8 mouse cellular contexts compared by ENCODE assay signal in genomic region chr11:69038173-69038572, GRCm38 (mm10). TPM values are rescaled to one million over a fixed set of nuclear protein-coding genes. Genes with fewer than 3 reads are reported as not detected.
DNase-seq lines count a peak whose midpoint lies in the region; ATAC-seq and TF ChIP-seq lines count a peak whose summit lies in the region.

No protein-coding gene starts in this region.

- H3K4me3 ChIP-seq in kidney, embryonic 15.5 days (replicated peaks) = peak overlapping the region; percentile 82; the same call in 1 of the 2 replicates
- no peak overlapping the region for H3K4me3 ChIP-seq in embryonic facial prominence, embryonic 12.5 days
- H3K4me3 ChIP-seq in midbrain, embryonic 11.5 days (ENCODE audit: low read depth, low read length) = no peak overlapping the region
- no peak overlapping the region for H3K4me3 ChIP-seq in thymus, adult 2 months (ENCODE audit: control insufficient read depth, insufficient read depth, low read length)

- H3K9ac ChIP-seq in kidney, embryonic 15.5 days = no peak overlapping the region
- H3K9ac ChIP-seq in embryonic facial prominence, embryonic 12.5 days = no peak overlapping the region
- H3K9ac ChIP-seq in midbrain, embryonic 11.5 days (ENCODE audit: low read length) = no peak overlapping the region

- TF ChIP-seq CTCF in thymus, adult 2 months (IDR thresholded peaks at IDR 0.05; ENCODE audit: borderline replicate concordance, control insufficient read depth, extremely low read depth, insufficient read depth, low read length, poor library complexity) = no peak

- peaks cover 29% of the 10 kb centered on the region for H3K36me3 ChIP-seq in kidney, embryonic 15.5 days
- H3K36me3 ChIP-seq in embryonic facial prominence, embryonic 12.5 days = peaks cover 29% of the 10 kb centered on the region
- peaks cover 5% of the 10 kb centered on the region; the same call in 1 of the 2 replicates for H3K36me3 ChIP-seq in midbrain, embryonic 11.5 days (ENCODE audit: control insufficient read depth, insufficient read depth, low read length)
- no peaks in the 10 kb centered on the region for H3K36me3 ChIP-seq in thymus, adult 2 months (ENCODE audit: control insufficient read depth, insufficient read depth, low read length)

- 66% methylated on average over 5 of the region's 5 CpGs for WGBS in kidney, embryonic 15.5 days
- 65% methylated on average over 5 of the region's 5 CpGs for WGBS in embryonic facial prominence, embryonic 12.5 days
- WGBS in midbrain, embryonic 11.5 days = 75% methylated on average over 5 of the region's 5 CpGs
- 91% methylated on average over 5 of the region's 5 CpGs for WGBS in thymus, adult 2 months

- no peaks in the 10 kb centered on the region for H3K9me3 ChIP-seq in kidney, embryonic 15.5 days (replicated peaks)
- no peaks in the 10 kb centered on the region for H3K9me3 ChIP-seq in embryonic facial prominence, embryonic 12.5 days
- H3K9me3 ChIP-seq in midbrain, embryonic 11.5 days (ENCODE audit: control insufficient read depth, low read length) = no peaks in the 10 kb centered on the region

- H3K27me3 ChIP-seq in kidney, embryonic 15.5 days = no peaks in the 10 kb centered on the region
- H3K27me3 ChIP-seq in embryonic facial prominence, embryonic 12.5 days = no peaks in the 10 kb centered on the region
- no peaks in the 10 kb centered on the region for H3K27me3 ChIP-seq in midbrain, embryonic 11.5 days (ENCODE audit: control insufficient read depth, insufficient read depth, low read length)
- no peaks in the 10 kb centered on the region for H3K27me3 ChIP-seq in thymus, adult 2 months (ENCODE audit: control insufficient read depth, insufficient read depth, low read length)

- peak; percentile 56 for DNase-seq in cerebellum, adult 9-11 months
- no peak for DNase-seq in cerebellum, adult 9-10 months
- no peak for DNase-seq in kidney, adult 18-20 months
- peak; percentile 88 for DNase-seq in midbrain, embryonic 11.5 days (ENCODE audit: low spot score, missing footprints)
- DNase-seq in thymus, adult 2 months = no peak

- TF ChIP-seq POLR2A in thymus, adult 2 months (IDR thresholded peaks at IDR 0.05; ENCODE audit: control insufficient read depth, extremely low read depth, insufficient read depth, low read length, poor library complexity) = no peak

- peak overlapping the region; percentile 65 for H3K4me2 ChIP-seq in kidney, embryonic 15.5 days
- 0 out of 2 replicates have a peak overlapping the region, but pooled peaks have one; percentile 47 for H3K4me2 ChIP-seq in embryonic facial prominence, embryonic 12.5 days (replicated peaks)
- peak overlapping the region; percentile 10; the same call in 1 of the 2 replicates for H3K4me2 ChIP-seq in midbrain, embryonic 11.5 days

- H3K4me1 ChIP-seq in kidney, embryonic 15.5 days = peaks cover 32% of the 10 kb centered on the region
- peaks cover 27% of the 10 kb centered on the region for H3K4me1 ChIP-seq in embryonic facial prominence, embryonic 12.5 days
- peaks cover 21% of the 10 kb centered on the region for H3K4me1 ChIP-seq in midbrain, embryonic 11.5 days (ENCODE audit: control insufficient read depth, insufficient read depth, low read length)
- H3K4me1 ChIP-seq in thymus, adult 2 months (replicated peaks; ENCODE audit: control insufficient read depth, insufficient read depth, low read length) = peaks cover 19% of the 10 kb centered on the region

- H3K27ac ChIP-seq in kidney, embryonic 15.5 days = no peak overlapping the region
- H3K27ac ChIP-seq in embryonic facial prominence, embryonic 12.5 days = no peak overlapping the region
- H3K27ac ChIP-seq in midbrain, embryonic 11.5 days (ENCODE audit: low read depth, low read length) = no peak overlapping the region
- no peak overlapping the region for H3K27ac ChIP-seq in thymus, adult 2 months (ENCODE audit: control insufficient read depth, insufficient read depth, low read length)

- no peak for ATAC-seq in kidney, embryonic 15.5 days (replicated peaks; ENCODE audit: low FRiP score)
- ATAC-seq in embryonic facial prominence, embryonic 12.5 days (ENCODE audit: insufficient number of reproducible peaks, insufficient read depth, low FRiP score, low TSS enrichment) = no peak
- no peak for ATAC-seq in midbrain, embryonic 11.5 days (ENCODE audit: low FRiP score)
- no peak for ATAC-seq in activated CD4-positive, CD25-positive, alpha-beta regulatory T cell, adult 4 months

RNA-seq across cellular contexts. Expression of gene Aurkb, which starts 7.3 kb away (rescaled TPM):
- polyA plus RNA-seq in kidney, embryonic 15.5 days (2015; fragmentation: Nextera tagmentation; extraction: Ambion mirVana) = 164 and 175 TPM in 2 replicates
- polyA plus RNA-seq in embryonic facial prominence, embryonic 12.5 days (2016; fragmentation: Nextera tagmentation; extraction: Ambion mirVana) = 148 and 152 TPM in 2 replicates
- polyA plus RNA-seq in midbrain, embryonic 11.5 days (2014; fragmentation: Nextera tagmentation; extraction: Ambion mirVana) = 169 and 171 TPM in 2 replicates
- 10 to 100 TPM; 24.3 to 33.5 TPM for polyA plus RNA-seq in activated CD4-positive, CD25-positive, alpha-beta regulatory T cell, adult 4 months (2017; shearing (Covaris generic))
- 192 and 276 TPM in 2 replicates for polyA plus RNA-seq in thymus, adult 2 months (2012; rRNA removed)

RNA-seq across cellular contexts. Expression of gene Borcs6, which starts 21.3 kb away (rescaled TPM):
- polyA plus RNA-seq in kidney, embryonic 15.5 days (2015; fragmentation: Nextera tagmentation; extraction: Ambion mirVana) = 7.4 and 8.7 TPM in 2 replicates
- polyA plus RNA-seq in embryonic facial prominence, embryonic 12.5 days (2016; fragmentation: Nextera tagmentation; extraction: Ambion mirVana) = 12.3 and 12.6 TPM in 2 replicates
- 8.8 and 9.8 TPM in 2 replicates for polyA plus RNA-seq in midbrain, embryonic 11.5 days (2014; fragmentation: Nextera tagmentation; extraction: Ambion mirVana)
- 1 to 10 TPM; 2.1 to 2.4 TPM for polyA plus RNA-seq in activated CD4-positive, CD25-positive, alpha-beta regulatory T cell, adult 4 months (2017; shearing (Covaris generic))
- polyA plus RNA-seq in thymus, adult 2 months (2012; rRNA removed) = 18.0 TPM in 2 replicates

RNA-seq across cellular contexts. Expression of gene Ctc1, which starts 22.5 kb away (rescaled TPM):
- 50.6 and 72.7 TPM in 2 replicates for polyA plus RNA-seq in kidney, embryonic 15.5 days (2015; fragmentation: Nextera tagmentation; extraction: Ambion mirVana)
- 71.0 and 75.2 TPM in 2 replicates for polyA plus RNA-seq in embryonic facial prominence, embryonic 12.5 days (2016; fragmentation: Nextera tagmentation; extraction: Ambion mirVana)
- 54.6 and 54.8 TPM in 2 replicates for polyA plus RNA-seq in midbrain, embryonic 11.5 days (2014; fragmentation: Nextera tagmentation; extraction: Ambion mirVana)
- 10 to 100 TPM in 1 of 2 experiments, 1 to 10 TPM in 1; 8.7 to 14.6 TPM for polyA plus RNA-seq in activated CD4-positive, CD25-positive, alpha-beta regulatory T cell, adult 4 months (2017; shearing (Covaris generic))
- 57.8 and 64.4 TPM in 2 replicates for polyA plus RNA-seq in thymus, adult 2 months (2012; rRNA removed)

RNA-seq across cellular contexts. Expression of gene Pfas, which starts 29.9 kb away (rescaled TPM):
- polyA plus RNA-seq in kidney, embryonic 15.5 days (2015; fragmentation: Nextera tagmentation; extraction: Ambion mirVana) = 43.9 and 45.9 TPM in 2 replicates
- 44.0 and 44.3 TPM in 2 replicates for polyA plus RNA-seq in embryonic facial prominence, embryonic 12.5 days (2016; fragmentation: Nextera tagmentation; extraction: Ambion mirVana)
- polyA plus RNA-seq in midbrain, embryonic 11.5 days (2014; fragmentation: Nextera tagmentation; extraction: Ambion mirVana) = 31.2 and 33.0 TPM in 2 replicates
- polyA plus RNA-seq in activated CD4-positive, CD25-positive, alpha-beta regulatory T cell, adult 4 months (2017; shearing (Covaris generic)) = 10 to 100 TPM; 20.4 to 26.3 TPM
- 28.5 and 43.0 TPM in 2 replicates for polyA plus RNA-seq in thymus, adult 2 months (2012; rRNA removed)

RNA-seq across cellular contexts. Expression of gene Tmem107, which starts 32.4 kb away (rescaled TPM):
- 60.8 and 64.3 TPM in 2 replicates for polyA plus RNA-seq in kidney, embryonic 15.5 days (2015; fragmentation: Nextera tagmentation; extraction: Ambion mirVana)
- polyA plus RNA-seq in embryonic facial prominence, embryonic 12.5 days (2016; fragmentation: Nextera tagmentation; extraction: Ambion mirVana) = 36.8 and 43.5 TPM in 2 replicates
- 53.5 and 57.7 TPM in 2 replicates for polyA plus RNA-seq in midbrain, embryonic 11.5 days (2014; fragmentation: Nextera tagmentation; extraction: Ambion mirVana)
- 1 to 10 TPM; 4.4 to 7.1 TPM for polyA plus RNA-seq in activated CD4-positive, CD25-positive, alpha-beta regulatory T cell, adult 4 months (2017; shearing (Covaris generic))
- polyA plus RNA-seq in thymus, adult 2 months (2012; rRNA removed) = 31.1 and 33.0 TPM in 2 replicates

Comparison
In these comparisons a context has a peak if more than half of its experiments do, and no peak if none do; other contexts are left out.
1. DNase-seq: peak in cerebellum, adult 9-11 months (single experiment) and midbrain, embryonic 11.5 days (single experiment); none in cerebellum, adult 9-10 months (single experiment), kidney, adult 18-20 months (single experiment) and thymus, adult 2 months (single experiment).
2. H3K4me2 ChIP-seq: peak in every context shown above with its lines; median percentile 65 in kidney, embryonic 15.5 days; 47 in embryonic facial prominence, embryonic 12.5 days; 10 in midbrain, embryonic 11.5 days.